Mouse (Mus musculus) limb, embryonic 13.5 days (tissue): ENCODE results near the gene Riox1. TPM values are rescaled to one million over a fixed set of nuclear protein-coding genes. Genes with fewer than 3 reads are reported as not detected.
"Not testable (repeated sequence)": the region's sequence is repeated elsewhere in the genome, so short reads cannot be mapped to it uniquely, and the experiment has no call there.

Experiments
- ATAC-seq: fragments of 200-750 bp; cut with Nextera tagmentation; 2 replicates; pipeline ENCODE4 v1.8.0; 2017; ENCODE audit warnings: low read depth, moderate number of reproducible peaks, moderate TSS enrichment; ENCODE audit not compliant: low FRiP score
- H3K27ac ChIP-seq: fragments of 300-500 bp; sonication (generic); 2 replicates; pipeline ENCODE4 v1.5.1; 2015; ENCODE audit warnings: inconsistent platforms, mild to moderate bottlenecking, moderate library complexity
- H3K27me3 ChIP-seq: fragments of 300-500 bp; sonication (generic); 2 replicates; pipeline ENCODE4 v1.6.1; 2015; ENCODE audit warnings: mild to moderate bottlenecking, inconsistent platforms
- H3K36me3 ChIP-seq: fragments of 300-500 bp; sonication (generic); 2 replicates; pipeline ENCODE4 v1.6.1; 2015; ENCODE audit warnings: inconsistent platforms, mild to moderate bottlenecking, moderate library complexity
- H3K4me1 ChIP-seq: fragments of 300-500 bp; sonication (generic); 2 replicates; pipeline ENCODE4 v1.6.1; 2015; ENCODE audit warnings: inconsistent platforms
- H3K4me2 ChIP-seq: fragments of 300-500 bp; sonication (generic); replicated peaks from 2 replicates; pipeline ENCODE4 v1.6.1; 2015; ENCODE audit warnings: inconsistent platforms, mild to moderate bottlenecking, moderate library complexity
- H3K4me3 ChIP-seq: fragments of 300-500 bp; sonication (generic); 2 replicates; pipeline ENCODE4 v1.5.1; 2015; ENCODE audit warnings: moderate library complexity, mild to moderate bottlenecking, inconsistent platforms
- H3K9ac ChIP-seq: fragments of 300-500 bp; sonication (generic); 2 replicates; pipeline ENCODE4 v1.6.1; 2015; ENCODE audit warnings: mild to moderate bottlenecking, inconsistent platforms
- H3K9me3 ChIP-seq: fragments of 300-500 bp; sonication (generic); 2 replicates; pipeline ENCODE4 v1.6.1; 2016; ENCODE audit warnings: inconsistent platforms
- WGBS: fragments of 180-500 bp; shearing (Covaris S2); methylation state at CpG from one replicate; pipeline ENCODE4 v1.1.7; 2015; 5-methylcytosine and 5-hydroxymethylcytosine counted together
- polyA plus RNA-seq: library from polyadenylated mRNA; unstranded; fragments of >200 nt; fragmentation: Nextera tagmentation; extraction: Ambion mirVana; gene quantifications from 2 replicates; pipeline ENCODE4 v1.2.1, GENCODE M21; 2015

Gene Riox1
- polyA plus RNA-seq, 1 experiment from 2014 or later = 11.7 TPM

- Histone ChIP-seq H3K4me1 (peaks cover 10% of the 10 kb centered on the region), H3K27me3 (no peaks in the 10 kb centered on the region), H3K9me3 (no peaks in the 10 kb centered on the region), H3K27ac (no peak overlapping the region), H3K36me3 (peaks cover 12% of the 10 kb centered on the region), H3K4me3 (no peak overlapping the region), H3K4me2 (no peak overlapping the region), H3K9ac (no peak overlapping the region)
- 95% methylated on average over 4 of the region's 4 CpGs for WGBS
- no peak for ATAC-seq
Observed at GRCm38 (mm10) chr12:83989378-83989777, 39.0 kb downstream of the Riox1 start.

DNA sequence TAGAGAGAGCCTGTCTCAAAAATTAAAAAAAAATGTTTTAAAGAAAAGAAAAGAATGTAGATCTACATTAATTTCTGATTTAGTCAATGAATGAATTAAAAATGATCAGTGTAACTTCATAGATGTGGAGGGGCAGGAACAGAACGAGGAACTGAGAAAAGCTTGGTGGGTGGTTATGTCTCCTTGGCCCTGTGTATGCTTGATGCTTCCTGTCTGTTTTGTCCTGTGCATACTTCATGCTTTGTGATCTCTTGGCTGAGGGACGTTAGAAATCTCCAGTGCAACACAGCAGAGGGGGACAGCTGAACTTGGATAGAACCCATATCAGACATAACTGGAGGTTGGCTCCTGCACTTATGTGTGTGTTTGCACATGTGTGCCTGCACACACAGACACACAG lies 46.8 kb downstream of the Riox1 start:
- peaks cover 12% of the 10 kb centered on the region for H3K36me3 ChIP-seq
- no peak overlapping the region for H3K4me2 ChIP-seq
- 70% methylated on average over 2 of the region's 2 CpGs for WGBS
- H3K27ac ChIP-seq = no peak overlapping the region
- ATAC-seq = no peak
- H3K9ac ChIP-seq = no peak overlapping the region
- H3K4me1 ChIP-seq = 0 out of 2 replicates have a peak, but pooled peaks cover 3% of the 10 kb centered on the region
- no peak overlapping the region for H3K4me3 ChIP-seq
- H3K9me3 ChIP-seq = peaks cover 11% of the 10 kb centered on the region; the same call in 1 of the 2 replicates
- H3K27me3 ChIP-seq = no peaks in the 10 kb centered on the region

- H3K36me3 ChIP-seq = peaks cover 8% of the 10 kb centered on the region
Observed at GRCm38 (mm10) chr12:83998341-83999107, 48.1 kb downstream of the Riox1 start.

GRCm38 (mm10) chr12:83999237-83999636 lies 48.8 kb downstream of the Riox1 start:
- H3K27ac ChIP-seq, H3K27me3 ChIP-seq, H3K4me1 ChIP-seq, H3K36me3 ChIP-seq, H3K4me3 ChIP-seq, H3K4me2 ChIP-seq, ATAC-seq, H3K9ac ChIP-seq: not testable (repeated sequence)
- WGBS = 62% methylated on average over 8 of the region's 8 CpGs
- H3K9me3 ChIP-seq = peaks cover 14% of the 10 kb centered on the region; the same call in 1 of the 2 replicates

More at GRCm38 (mm10) chr12:83998341-83999107, 48.1 kb downstream of the Riox1 start:
- Histone ChIP-seq H3K27me3 (no peaks in the 10 kb centered on the region), H3K27ac (no peak overlapping the region), H3K9ac (no peak overlapping the region), H3K9me3 (peaks cover 14% of the 10 kb centered on the region; the same call in 1 of the 2 replicates), H3K4me2 (no peak overlapping the region), H3K4me3 (no peak overlapping the region), H3K4me1 (0 out of 2 replicates have a peak, but pooled peaks cover 3% of the 10 kb centered on the region)
- WGBS = 62% methylated on average over 11 of the region's 11 CpGs
- ATAC-seq = no peak

DNA sequence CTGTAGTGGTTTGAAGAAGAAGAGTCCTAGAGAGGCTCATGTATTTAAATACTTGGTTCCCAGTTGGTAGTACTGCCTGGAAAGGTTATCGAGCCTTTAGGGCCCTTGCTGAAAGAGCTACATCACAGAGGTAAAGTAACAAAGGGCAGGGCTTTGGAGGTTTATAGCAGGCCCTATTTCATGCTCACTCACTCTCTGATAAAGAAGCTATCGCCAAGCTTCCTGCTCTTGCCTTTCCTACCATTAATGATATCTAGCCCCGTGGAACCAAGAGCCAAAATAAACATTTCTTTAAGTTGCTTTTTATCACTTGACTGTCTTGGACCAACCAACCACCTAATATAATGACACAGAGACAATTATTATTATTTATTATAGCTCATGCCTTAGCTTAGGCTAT lies 50.0 kb downstream of the Riox1 start:
- Histone ChIP-seq H3K4me1 (0 out of 2 replicates have a peak, but pooled peaks cover 3% of the 10 kb centered on the region), H3K9me3 (peaks cover 14% of the 10 kb centered on the region; the same call in 1 of the 2 replicates), H3K36me3 (no peaks in the 10 kb centered on the region), H3K27me3 (no peaks in the 10 kb centered on the region), H3K9ac (no peak overlapping the region), H3K4me2 (no peak overlapping the region), H3K27ac (no peak overlapping the region), H3K4me3 (no peak overlapping the region)
- no peak for ATAC-seq
- 75% methylated on average over 3 of the region's 3 CpGs for WGBS

Other genes with a start within 250 kb of the Riox1 start
- gene Papln, start 187.0 kb upstream of the Riox1 start, polyA plus RNA-seq = 0.86 and 1.3 TPM in 2 replicates
- 36.0 and 40.7 TPM in 2 replicates for gene Numb, start 28.7 kb upstream of the Riox1 start, polyA plus RNA-seq
- gene Heatr4, start 34.2 kb downstream of the Riox1 start, polyA plus RNA-seq = not detected in 2 replicates
- gene Acot2, start 37.3 kb downstream of the Riox1 start, polyA plus RNA-seq = 21.1 and 25.0 TPM in 2 replicates
- gene Acot1, start 58.9 kb downstream of the Riox1 start, polyA plus RNA-seq = 33.7 and 38.6 TPM in 2 replicates
- 0.23 and 0.63 TPM in 2 replicates for gene Acot4, start 87.8 kb downstream of the Riox1 start, polyA plus RNA-seq
- gene Gm49366, start 88.3 kb downstream of the Riox1 start, polyA plus RNA-seq = not detected in 2 replicates
- 0.17 and 0.20 TPM in 2 replicates for gene Acot3, start 101.5 kb downstream of the Riox1 start, polyA plus RNA-seq
- gene Acot5, start 118.7 kb downstream of the Riox1 start, polyA plus RNA-seq = not detected in 2 replicates
- gene Acot6, start 150.0 kb downstream of the Riox1 start, polyA plus RNA-seq = 1.1 and 1.3 TPM in 2 replicates
- 6.1 and 7.8 TPM in 2 replicates for gene Dnal1, start 163.8 kb downstream of the Riox1 start, polyA plus RNA-seq
- 1.0 and 1.4 TPM in 2 replicates for gene Pnma1, start 197.9 kb downstream of the Riox1 start, polyA plus RNA-seq